Mouse (Mus musculus) CH12.LX (cell line): ENCODE measurements around the gene Cry2. TPM values are rescaled to one million over a fixed set of nuclear protein-coding genes. Genes with fewer than 3 reads are reported as not detected.
A peak's percentile ranks its signal among the peaks of the same experiment; 100 is the strongest.

Experiments used
- DNase-seq: peaks from one replicate; pipeline ENCODE4 v3.0.0-alpha.2; 2013; ENCODE audit errors: extremely low read depth
- H3K27ac ChIP-seq: 2 replicates; pipeline ENCODE4 v1.5.1; 2012; ENCODE audit warnings: low read depth, mild to moderate bottlenecking, control low read depth, moderate library complexity; ENCODE audit not compliant: insufficient read depth
- H3K27me3 ChIP-seq: replicated peaks from 2 replicates; pipeline ENCODE3; 2012; ENCODE audit warnings: inconsistent platforms
- H3K36me3 ChIP-seq, 2 experiments: replicated peaks in 1 of 2; 2 replicates each; pipeline versions ENCODE3 to v1.6.1; 2012; ENCODE audit warnings: inconsistent platforms in 1 of 2, low read length in 1 of 2, mild to moderate bottlenecking in 1 of 2, mixed read lengths in 1 of 2, moderate library complexity in 1 of 2; ENCODE audit not compliant: control insufficient read depth in 1 of 2, insufficient read depth in 1 of 2
- H3K4me1 ChIP-seq, 2 experiments: 2 replicates each; pipeline ENCODE4 v1.6.1; 2012; ENCODE audit warnings: inconsistent platforms in 1 of 2, moderate library complexity in 1 of 2; ENCODE audit not compliant: insufficient read depth in 2 of 2, control insufficient read depth in 1 of 2
- H3K4me2 ChIP-seq: 2 replicates; pipeline ENCODE4 v1.6.1; 2012; ENCODE audit warnings: low read depth, mild to moderate bottlenecking, control low read depth; ENCODE audit not compliant: poor library complexity, insufficient read depth, severe bottlenecking
- H3K4me3 ChIP-seq, 3 experiments: fragments of 150-350 bp in 1 of 3; sonication (generic) in 1 of 3; replicated peaks in 1 of 3; 2 replicates each; pipeline versions ENCODE3 to v1.5.1; 2011 to 2012; ENCODE audit warnings: low read depth in 2 of 3, low read length in 2 of 3, mild to moderate bottlenecking in 2 of 3, moderate library complexity in 2 of 3, control low read depth in 1 of 3, improper control_type of control experiment in 1 of 3, inconsistent platforms in 1 of 3, mixed read lengths in 1 of 3; ENCODE audit not compliant: poor library complexity in 1 of 3
- H3K79me2 ChIP-seq: replicated peaks from 2 replicates; pipeline ENCODE4 v1.6.1; 2012; ENCODE audit warnings: mild to moderate bottlenecking, moderate library complexity; ENCODE audit not compliant: control insufficient read depth, poor library complexity, insufficient read depth, severe bottlenecking; ENCODE audit errors: extremely low read depth
- H3K9ac ChIP-seq: 2 replicates; pipeline ENCODE4 v1.6.1; 2012; ENCODE audit warnings: low read depth, mild to moderate bottlenecking, control low read depth, moderate library complexity; ENCODE audit not compliant: insufficient read depth
- H3K9me3 ChIP-seq: replicated peaks from 2 replicates; pipeline ENCODE3; 2012; ENCODE audit warnings: low read length, inconsistent platforms, mixed read lengths
- CHD1 ChIP-seq: IDR thresholded peaks from 2 replicates; pipeline ENCODE4 v1.6.1; 2012; ENCODE audit warnings: low read depth, low read length, improper control_type of control experiment, inconsistent platforms
- CHD2 ChIP-seq: IDR thresholded peaks from 2 replicates; pipeline ENCODE4 v1.6.1; 2011; ENCODE audit warnings: low read length, improper control_type of control experiment
- CTCF ChIP-seq, 2 experiments: IDR thresholded peaks in 1 of 2; conservative IDR thresholded peaks in 1 of 2; 2 replicates each; pipeline ENCODE4 v1.5.1; 2011 to 2012; ENCODE audit warnings: low read depth in 2 of 2, low read length in 2 of 2, improper control_type of control experiment in 1 of 2, inconsistent platforms in 1 of 2, mild to moderate bottlenecking in 1 of 2, moderate library complexity in 1 of 2
- E2F4 ChIP-seq: IDR thresholded peaks from 2 replicates; pipeline ENCODE4 v1.6.1; 2011; ENCODE audit warnings: low read depth, low read length, improper control_type of control experiment; ENCODE audit not compliant: insufficient replicate concordance
- EP300 ChIP-seq: IDR thresholded peaks from 2 replicates; pipeline ENCODE4 v1.6.1; 2011; ENCODE audit warnings: low read length, improper control_type of control experiment
- JUN ChIP-seq: IDR thresholded peaks from 2 replicates; pipeline ENCODE4 v1.6.1; 2011; ENCODE audit warnings: low read depth, mild to moderate bottlenecking, low read length, improper control_type of control experiment, moderate library complexity; ENCODE audit not compliant: insufficient read depth
- JUND ChIP-seq: conservative IDR thresholded peaks from 2 replicates; pipeline ENCODE4 v1.6.1; 2011; ENCODE audit warnings: low read depth, low read length, improper control_type of control experiment
- KAT2A ChIP-seq: IDR thresholded peaks from 2 replicates; pipeline ENCODE4 v1.6.1; 2012; ENCODE audit warnings: low read length, improper control_type of control experiment, inconsistent platforms; ENCODE audit not compliant: insufficient replicate concordance
- MAX ChIP-seq: IDR thresholded peaks from 2 replicates; pipeline ENCODE4 v1.6.1; 2011; ENCODE audit warnings: low read length, improper control_type of control experiment
- NELFE ChIP-seq: IDR thresholded peaks from 2 replicates; pipeline ENCODE4 v1.6.1; 2011; ENCODE audit warnings: low read depth, low read length, improper control_type of control experiment
- PAX5 ChIP-seq: IDR thresholded peaks from 2 replicates; pipeline ENCODE4 v1.6.1; 2012; ENCODE audit warnings: low read length, inconsistent platforms, mixed read lengths
- POLR2AphosphoS2 ChIP-seq: IDR thresholded peaks from 2 replicates; pipeline ENCODE4 v1.6.1; 2011; ENCODE audit warnings: low read depth, low read length, improper control_type of control experiment
- RAD21 ChIP-seq: IDR thresholded peaks from 2 replicates; pipeline ENCODE4 v1.6.1; 2011; ENCODE audit warnings: low read depth, mild to moderate bottlenecking, low read length, improper control_type of control experiment, moderate library complexity
- RCOR1 ChIP-seq: conservative IDR thresholded peaks from 2 replicates; pipeline ENCODE4 v1.6.1; 2012; ENCODE audit warnings: low read depth, mild to moderate bottlenecking, inconsistent platforms, low read length, improper control_type of control experiment
- SMC3 ChIP-seq: IDR thresholded peaks from 2 replicates; pipeline ENCODE4 v1.6.1; 2011; ENCODE audit warnings: low read depth, low read length, improper control_type of control experiment
- TBP ChIP-seq: conservative IDR thresholded peaks from 2 replicates; pipeline ENCODE4 v1.6.1; 2011; ENCODE audit warnings: low read depth, low read length, improper control_type of control experiment
- TCF12 ChIP-seq: IDR thresholded peaks from 2 replicates; pipeline ENCODE4 v1.6.1; 2014; ENCODE audit warnings: low read depth, mild to moderate bottlenecking, inconsistent platforms, low read length, improper control_type of control experiment
- USF2 ChIP-seq: conservative IDR thresholded peaks from 2 replicates; pipeline ENCODE4 v1.6.1; 2011; ENCODE audit warnings: low read depth, low read length, improper control_type of control experiment
- ZMIZ1 ChIP-seq: IDR thresholded peaks from 2 replicates; pipeline ENCODE4 v1.6.1; 2012; ENCODE audit warnings: low read depth, mild to moderate bottlenecking, inconsistent platforms, low read length, improper control_type of control experiment
- dilution Hi-C: fragments of 300-500 bp; cut with MboI; formaldehyde crosslinking; loops from 2 replicates; pipeline ENCODE4 v1.14.3; 2020; ENCODE audit warnings: low sequenced_read_pairs; ENCODE audit not compliant: extremely low pct_unique_long_range_greater_than_20kb, extremely low pct_ligation_motif_present
- in situ Hi-C: fragments of 300-500 bp; cut with MboI; formaldehyde crosslinking; loops from 3 replicates; pipeline ENCODE4 v1.14.3; 2019; ENCODE audit warnings: low sequenced_read_pairs, low pct_ligation_motif_present, low pct_unique_long_range_greater_than_20kb, mixed read lengths
- polyA plus RNA-seq: library from polyadenylated mRNA; unstranded; fragments of >175 nt; gene quantifications from 2 replicates; pipeline ENCODE4 v1.2.1, GENCODE M21; 2012; ENCODE audit warnings: low read depth; ENCODE audit not compliant: insufficient read length
- total RNA-seq, 2 experiments: library from RNA; depleted of rRNA; stranded (reverse); fragments of 300-350 nt in 1 of 2; fragments of >200 nt in 1 of 2; gene quantifications; 2 replicates each; pipeline ENCODE4 v1.2.3; 2012 to 2014

The Cry2 gene
- total and polyA plus RNA-seq, 3 experiments: 4.3 to 15.9 (median 12.7) TPM

- Histone ChIP-seq H3K4me1 (peaks cover 0 to 11% of the 10 kb centered on the region in 2 experiments; a peak in 2 of 4 replicates), H3K4me3 (no peak overlapping the region), H3K79me2 (no peaks in the 10 kb centered on the region), H3K27ac (no peak overlapping the region), H3K36me3 (peaks cover 19 to 38% of the 10 kb centered on the region in 2 experiments), H3K27me3 (no peaks in the 10 kb centered on the region), H3K9me3 (no peaks in the 10 kb centered on the region), H3K4me2 (no peak overlapping the region), H3K9ac (no peak overlapping the region)
- in situ Hi-C loops (no loop called here), dilution Hi-C loops (no loop called here)
- TF ChIP-seq PAX5 (no peak), TBP (no peak), CHD1 (no peak), ZMIZ1 (no peak), RCOR1 (no peak), NELFE (no peak), TCF12 (no peak), RAD21 (no peak), MAX (no peak), JUND (no peak), KAT2A (no peak), E2F4 (no peak), POLR2AphosphoS2 (no peak), JUN (no peak), EP300 (no peak), SMC3 (no peak)
- no peak for DNase-seq
Observed at GRCm38 (mm10) chr2:92451126-92451525, 17.3 kb upstream of the Cry2 start.

GRCm38 (mm10) chr2:92447121-92447740 lies 13.4 kb upstream of the Cry2 start:
- no peak for DNase-seq
- H3K79me2 ChIP-seq: no peaks in the 10 kb centered on the region
- no peaks in the 10 kb centered on the region for H3K9me3 ChIP-seq
- in situ Hi-C loops: loop anchor here (10.0 kb wide), 1 partner anchor 392 kb away; no protein-coding TSS in a partner anchor
- H3K27ac ChIP-seq: no peak overlapping the region
- no peak overlapping the region for H3K4me2 ChIP-seq
- no peak overlapping the region for H3K9ac ChIP-seq
- H3K4me3 ChIP-seq: no peak overlapping the region
- dilution Hi-C loops: no loop called here
- H3K4me1 ChIP-seq: peaks cover 3% of the 10 kb centered on the region in 2 experiments; a peak in 1 of 4 replicates
- H3K36me3 ChIP-seq: peaks cover 0 to 5% of the 10 kb centered on the region in 2 experiments
- TF ChIP-seq ZMIZ1 (no peak), USF2 (no peak), NELFE (no peak), CHD2 (no peak), CTCF (conservative IDR thresholded peaks at IDR 0.05 in 1 of 2, IDR thresholded peaks at IDR 0.05 in 1 of 2; ENCODE audit: low read depth in 2 of 2, low read length in 2 of 2) (peak in 1 of 2 experiments; percentile 17; a peak in 2 of 4 replicates)
- H3K27me3 ChIP-seq: peaks cover under 1% of the 10 kb centered on the region
